Mouse (Mus musculus) brain, embryonic 14.5 days (tissue): ENCODE data around the gene Lrtm1.

Experiments used
- CTCF ChIP-seq: fragments of 200-500 bp; IDR thresholded peaks from 2 replicates; pipeline ENCODE4 v1.5.1; 2012; ENCODE audit warnings: inconsistent platforms, mild to moderate bottlenecking, moderate library complexity, borderline replicate concordance; ENCODE audit not compliant: insufficient read depth, insufficient read length; ENCODE audit errors: extremely low read depth
- POLR2A ChIP-seq: fragments of 200-500 bp; IDR thresholded peaks from 2 replicates; pipeline ENCODE4 v1.6.1; 2012; ENCODE audit warnings: mild to moderate bottlenecking, inconsistent platforms, borderline replicate concordance; ENCODE audit not compliant: poor library complexity, insufficient read depth, insufficient read length, severe bottlenecking; ENCODE audit errors: extremely low read depth

DNA sequence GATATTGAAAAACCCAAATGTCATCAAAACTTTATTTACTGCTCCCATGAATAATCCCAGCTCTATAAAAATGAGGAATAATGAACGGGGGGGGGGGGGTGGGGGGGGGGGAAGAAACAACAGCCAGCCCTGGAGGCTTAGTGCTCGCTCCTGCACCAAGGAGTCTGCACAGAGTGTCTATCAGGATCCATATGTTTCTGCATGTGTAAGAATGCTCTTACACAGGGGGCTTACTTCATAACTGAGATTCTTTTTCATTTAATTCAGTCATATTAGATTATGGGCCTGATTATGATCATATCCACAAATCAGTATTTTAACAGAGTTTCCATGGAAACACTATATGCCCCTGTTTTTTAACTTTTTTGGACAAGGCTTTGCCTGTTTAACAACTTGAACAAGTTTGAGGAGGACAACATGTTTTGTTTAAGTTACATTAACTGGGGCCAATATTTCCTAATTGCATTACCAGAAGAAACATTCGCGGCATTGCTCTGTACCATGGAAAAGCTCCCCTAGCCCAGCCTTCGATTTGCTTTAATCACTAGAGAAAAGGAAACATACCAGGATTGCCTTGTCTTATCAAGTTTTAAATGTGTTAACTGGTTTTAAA lies 12.7 kb upstream of the Lrtm1 start:
- TF ChIP-seq CTCF, result no peak
- no peak for TF ChIP-seq POLR2A
